16 mouse cellular contexts compared by ENCODE assay signal in genomic region chr10:67427220-67427619, GRCm38 (mm10).
DNase-seq lines count a peak whose midpoint lies in the region; ATAC-seq lines count a peak whose summit lies in the region.
"Had no signal": no experiment of that assay in that cellular context is flagged by ENCODE, and none has a peak within 500 bp of the region (broad histone marks: within the 10 kb centered on the region; RNA-seq: fewer than 3 reads in every experiment).

No protein-coding gene starts in this region.

- WGBS in liver, embryonic 12.5 days (ENCODE audit: insufficient replicate concordance) = 13% methylated on average over 10 of the region's 10 CpGs
- 36% methylated on average over 10 of the region's 10 CpGs for WGBS in liver, embryonic 11.5 days
- 28% methylated on average over 9 of the region's 10 CpGs for WGBS in embryonic facial prominence, embryonic 14.5 days

- no peak overlapping the region for H3K4me3 ChIP-seq in liver, embryonic 12.5 days
- H3K4me3 ChIP-seq in liver, embryonic 11.5 days (ENCODE audit: low read depth, low read length) = no peak overlapping the region
- no peak overlapping the region for H3K4me3 ChIP-seq in embryonic facial prominence, embryonic 14.5 days (ENCODE audit: low read depth, low read length)
- H3K4me3 ChIP-seq: heart, embryonic 12.5 days; hindbrain, embryonic 13.5 days; limb, embryonic 13.5 days had no signal

- no peaks in the 10 kb centered on the region for H3K9me3 ChIP-seq in liver, embryonic 12.5 days (replicated peaks)
- H3K9me3 ChIP-seq in liver, embryonic 11.5 days (ENCODE audit: control insufficient read depth, low read length) = no peaks in the 10 kb centered on the region
- H3K9me3 ChIP-seq in embryonic facial prominence, embryonic 14.5 days (ENCODE audit: control insufficient read depth, low read length) = no peaks in the 10 kb centered on the region
- H3K9me3 ChIP-seq: hindbrain, embryonic 13.5 days; limb, embryonic 13.5 days had no signal

- intact Hi-C loops in left cerebral cortex, postnatal 14 days (cut with DNase I) = no loop called here

- H3K4me1 ChIP-seq in liver, embryonic 12.5 days = no peaks in the 10 kb centered on the region
- H3K4me1 ChIP-seq in liver, embryonic 11.5 days (replicated peaks; ENCODE audit: control insufficient read depth, insufficient read depth, low read length) = no peaks in the 10 kb centered on the region
- peaks cover 5% of the 10 kb centered on the region; the same call in 1 of the 2 replicates for H3K4me1 ChIP-seq in embryonic facial prominence, embryonic 14.5 days (ENCODE audit: control insufficient read depth, insufficient read depth, low read length)
- H3K4me1 ChIP-seq: heart, embryonic 12.5 days; hindbrain, embryonic 13.5 days; limb, embryonic 13.5 days had no signal

- no peaks in the 10 kb centered on the region for H3K36me3 ChIP-seq in liver, embryonic 12.5 days
- no peaks in the 10 kb centered on the region for H3K36me3 ChIP-seq in liver, embryonic 11.5 days (ENCODE audit: control insufficient read depth, insufficient read depth, low read length)
- H3K36me3 ChIP-seq in embryonic facial prominence, embryonic 14.5 days (ENCODE audit: control insufficient read depth, insufficient read depth, low read length) = no peaks in the 10 kb centered on the region
- H3K36me3 ChIP-seq: heart, embryonic 12.5 days; hindbrain, embryonic 13.5 days; limb, embryonic 13.5 days had no signal

- no peak overlapping the region for H3K27ac ChIP-seq in liver, embryonic 12.5 days
- no peak overlapping the region for H3K27ac ChIP-seq in liver, embryonic 11.5 days (ENCODE audit: low read depth, low read length)
- peak overlapping the region; percentile 8; the same call in 1 of the 2 replicates for H3K27ac ChIP-seq in embryonic facial prominence, embryonic 14.5 days (replicated peaks; ENCODE audit: low read depth, low read length)
- H3K27ac ChIP-seq: hindbrain, embryonic 13.5 days; limb, embryonic 13.5 days had no signal

- ATAC-seq in liver, embryonic 12.5 days = no peak
- no peak for ATAC-seq in liver, embryonic 11.5 days (replicated peaks; ENCODE audit: low FRiP score)
- ATAC-seq in embryonic facial prominence, embryonic 14.5 days (ENCODE audit: low read depth) = no peak
- no peak for ATAC-seq in cerebellum, adult (ENCODE audit: insufficient number of reproducible peaks, low FRiP score, low TSS enrichment)

- DNase-seq in liver, embryonic 11.5 days (ENCODE audit: low spot score) = no peak
- peak; percentile 21 for DNase-seq in CD4-positive, CD25-positive, alpha-beta regulatory T cell, adult 2 months (ENCODE audit: low read depth, low spot score)
- peak; percentile 6 for DNase-seq in brain, adult 2 months (ENCODE audit: low read depth, low spot score)
- peak; percentile 24 for DNase-seq in embryonic facial prominence, embryonic 14.5 days (ENCODE audit: low spot score)
- no peak for DNase-seq in right cerebral cortex, postnatal 25 days
- no peak for DNase-seq in left cerebral cortex, postnatal 14 days (ENCODE audit: low spot score in 2 of 2)
- DNase-seq: cerebellum, adult 9-11 months; gastrocnemius, postnatal 25 days; kidney, adult 8-10 months; midbrain, embryonic 14.5 days; spleen, adult 18-20 months had no signal

- no peak overlapping the region for H3K9ac ChIP-seq in liver, embryonic 12.5 days
- no peak overlapping the region for H3K9ac ChIP-seq in liver, embryonic 11.5 days (ENCODE audit: low read depth, low read length)
- no peak overlapping the region for H3K9ac ChIP-seq in embryonic facial prominence, embryonic 14.5 days (ENCODE audit: low read depth, low read length)
- H3K9ac ChIP-seq: heart, embryonic 12.5 days; hindbrain, embryonic 13.5 days; limb, embryonic 13.5 days had no signal

- H3K27me3 ChIP-seq in liver, embryonic 12.5 days (replicated peaks) = no peaks in the 10 kb centered on the region
- H3K27me3 ChIP-seq in liver, embryonic 11.5 days (replicated peaks; ENCODE audit: control insufficient read depth, insufficient read depth, low read length) = no peaks in the 10 kb centered on the region
- no peaks in the 10 kb centered on the region for H3K27me3 ChIP-seq in embryonic facial prominence, embryonic 14.5 days (replicated peaks; ENCODE audit: control insufficient read depth, insufficient read depth, low read length)
- H3K27me3 ChIP-seq: heart, embryonic 12.5 days; hindbrain, embryonic 13.5 days; limb, embryonic 13.5 days had no signal

- H3K4me2 ChIP-seq in liver, embryonic 12.5 days = 0 out of 2 replicates have a peak overlapping the region, but pooled peaks have one; percentile 6
- no peak overlapping the region for H3K4me2 ChIP-seq in liver, embryonic 11.5 days
- H3K4me2 ChIP-seq in embryonic facial prominence, embryonic 14.5 days (ENCODE audit: low read depth, low read length) = peak overlapping the region; percentile 26; the same call in 1 of the 2 replicates
- H3K4me2 ChIP-seq: heart, embryonic 12.5 days; hindbrain, embryonic 13.5 days; limb, embryonic 13.5 days had no signal

Comparison
In these comparisons a context has a peak if more than half of its experiments do, and no peak if none do; other contexts are left out.
1. DNase-seq: peak in CD4-positive, CD25-positive, alpha-beta regulatory T cell, adult 2 months (single experiment), brain, adult 2 months (single experiment) and embryonic facial prominence, embryonic 14.5 days (single experiment); none in liver, embryonic 11.5 days (single experiment), right cerebral cortex, postnatal 25 days (single experiment) and left cerebral cortex, postnatal 14 days (0 of 2).